Mouse (Mus musculus): ENCODE measurements at regions not wholly inside any gene's neighbourhood (a gene's known extent, or its start where the extent isn't known, plus 50 kb on each side); places are given as distances from the start of the nearest gene placed in this dataset.

DNA sequence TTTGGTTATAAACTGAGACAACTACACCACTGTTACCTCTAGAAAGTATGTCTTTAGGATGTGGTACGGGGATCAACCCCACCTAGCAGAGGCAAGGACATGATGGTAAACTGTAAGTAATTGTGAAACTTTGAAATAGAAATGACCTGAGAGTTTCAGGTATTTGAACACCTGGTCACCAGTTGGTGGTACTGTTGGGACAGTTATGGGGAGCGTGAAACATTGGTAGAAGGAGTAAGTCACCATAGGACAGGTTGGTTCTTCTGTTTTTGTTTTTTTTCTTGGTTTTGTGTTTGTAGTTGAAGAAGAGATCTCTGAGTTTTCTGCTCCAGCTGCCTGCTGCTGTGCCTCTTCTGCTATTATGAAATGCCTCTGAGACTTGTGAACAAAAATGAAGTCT lies 713.7 kb downstream of the Cetn3 start:
- 84% methylated on average over 2 of the region's 2 CpGs for WGBS
- no peak overlapping the region for H3K27ac ChIP-seq
- no peak overlapping the region for H3K4me2 ChIP-seq
- no peak for ATAC-seq (ENCODE audit: insufficient read depth, low FRiP score, low read depth)
- no peaks in the 10 kb centered on the region for H3K27me3 ChIP-seq (replicated peaks)
- no peaks in the 10 kb centered on the region for H3K4me1 ChIP-seq
- H3K4me3 ChIP-seq (replicated peaks), result no peak overlapping the region
- no peaks in the 10 kb centered on the region for H3K36me3 ChIP-seq
- H3K9ac ChIP-seq, result no peak overlapping the region
- H3K9me3 ChIP-seq, result no peaks in the 10 kb centered on the region

DNA sequence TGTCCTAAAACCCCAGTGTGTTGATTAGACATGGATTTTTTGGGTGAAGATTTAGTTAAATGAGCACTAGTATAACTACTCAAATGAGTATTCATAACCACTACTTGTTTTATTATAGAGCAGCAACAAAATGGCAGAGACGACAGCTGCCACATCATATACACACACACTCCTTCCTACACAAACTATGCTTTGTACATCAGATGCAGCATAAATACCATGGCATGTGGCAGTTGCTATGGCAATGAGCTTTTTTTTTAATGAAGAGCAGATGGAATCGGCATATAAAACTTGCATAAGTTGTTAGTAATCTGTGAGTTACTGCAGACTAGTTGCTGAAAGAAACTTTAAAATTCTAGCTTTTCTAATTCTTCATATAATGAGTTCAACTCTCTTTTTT lies 725.3 kb downstream of the Cetn3 start:
- 89% methylated on average over 2 of the region's 2 CpGs for WGBS
- ATAC-seq (ENCODE audit: insufficient read depth, low FRiP score, low read depth), result no peak
- H3K4me2 ChIP-seq, result no peak overlapping the region

DNA sequence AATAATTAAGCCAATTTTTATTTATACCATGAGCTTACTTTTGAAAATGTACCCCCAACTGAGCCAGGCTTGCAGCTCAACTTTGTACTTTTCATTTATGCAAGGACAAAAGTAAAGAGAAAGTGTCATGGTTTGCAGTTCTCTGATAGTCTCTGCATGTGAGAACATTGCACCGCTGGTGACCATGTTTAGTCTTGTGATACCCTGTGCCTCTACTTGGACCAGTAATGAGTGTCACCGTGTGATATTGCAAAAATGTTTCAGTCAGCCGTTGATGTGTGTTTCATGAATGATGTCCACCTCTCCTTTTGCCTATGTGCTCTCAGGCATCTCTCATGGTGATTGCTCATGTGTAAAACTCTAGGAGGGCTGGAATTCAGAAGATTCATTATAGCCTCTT lies 726.6 kb downstream of the Cetn3 start:
- Histone ChIP-seq H3K27ac (no peak overlapping the region), H3K36me3 (no peaks in the 10 kb centered on the region), H3K4me2 (no peak overlapping the region), H3K9me3 (no peaks in the 10 kb centered on the region), H3K4me3 (replicated peaks) (no peak overlapping the region), H3K4me1 (no peaks in the 10 kb centered on the region), H3K9ac (no peak overlapping the region), H3K27me3 (replicated peaks) (no peaks in the 10 kb centered on the region)
- ATAC-seq (ENCODE audit: insufficient read depth, low FRiP score, low read depth), result no peak
- WGBS, result 90% methylated on average over 3 of the region's 3 CpGs

More for the DNA sequence above, 725.3 kb downstream of the Cetn3 start:
- Histone ChIP-seq H3K9ac (no peak overlapping the region), H3K4me1 (no peaks in the 10 kb centered on the region), H3K9me3 (no peaks in the 10 kb centered on the region), H3K36me3 (no peaks in the 10 kb centered on the region), H3K4me3 (replicated peaks) (no peak overlapping the region), H3K27ac (no peak overlapping the region), H3K27me3 (replicated peaks) (no peaks in the 10 kb centered on the region)
